Mouse (Mus musculus): ENCODE data around the gene Kremen1.

Kremen1 gene

DNA sequence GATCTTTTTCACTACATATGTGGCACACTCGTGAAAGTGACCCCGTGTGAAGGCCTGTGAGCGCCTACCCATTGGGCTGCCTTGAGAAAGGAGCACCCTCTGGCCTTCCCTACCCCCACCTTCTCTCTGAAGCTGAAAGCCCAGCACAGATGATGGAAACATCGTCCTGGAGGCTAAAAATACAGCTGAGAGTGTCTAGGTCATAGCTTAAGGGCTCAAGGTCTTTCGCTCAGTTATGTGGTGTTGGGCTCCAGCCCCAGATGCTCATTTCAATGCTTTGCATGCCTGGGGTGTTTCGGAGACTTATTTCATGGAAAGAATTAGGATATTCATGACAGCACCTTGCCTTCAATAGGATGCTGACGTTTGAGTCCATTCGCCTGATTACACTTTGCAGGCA is 4.4 kb upstream of the Kremen1 start:
- DNase-seq (ENCODE audit: low read depth, low spot score): no peak

DNA sequence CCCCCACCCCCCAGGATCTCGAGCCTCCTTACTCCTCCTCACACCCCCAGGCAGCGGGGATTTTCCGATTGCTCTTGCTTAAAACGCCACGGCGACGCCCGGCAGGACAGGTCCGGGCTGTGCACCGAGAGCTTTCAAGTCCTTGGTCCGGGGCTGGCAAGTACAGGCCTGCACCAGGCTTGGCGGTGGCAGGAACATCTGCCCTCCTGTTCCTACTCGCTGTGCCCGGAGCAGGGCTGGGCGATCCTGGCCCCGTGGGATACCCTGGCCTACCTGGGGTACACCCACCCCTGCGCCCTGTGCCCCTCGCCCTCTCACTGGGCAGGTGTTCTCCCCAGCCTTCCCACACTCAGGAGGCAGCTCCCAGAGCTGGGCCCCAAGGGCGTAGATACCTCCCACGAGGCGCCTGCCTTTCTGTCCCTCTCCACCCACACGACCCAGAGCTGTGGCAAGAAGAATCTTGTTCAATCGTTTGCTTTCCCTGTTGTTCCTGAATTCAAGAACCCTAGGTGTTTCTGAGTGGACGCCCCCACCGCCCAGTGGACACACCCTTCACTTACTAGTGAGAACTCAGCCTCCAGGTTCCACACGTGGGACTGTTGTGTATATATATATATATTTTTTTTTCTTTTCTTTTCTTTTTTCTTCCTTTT is 1.8 kb upstream of the Kremen1 start:
- no peak for DNase-seq (ENCODE audit: low read depth, low spot score)

DNA sequence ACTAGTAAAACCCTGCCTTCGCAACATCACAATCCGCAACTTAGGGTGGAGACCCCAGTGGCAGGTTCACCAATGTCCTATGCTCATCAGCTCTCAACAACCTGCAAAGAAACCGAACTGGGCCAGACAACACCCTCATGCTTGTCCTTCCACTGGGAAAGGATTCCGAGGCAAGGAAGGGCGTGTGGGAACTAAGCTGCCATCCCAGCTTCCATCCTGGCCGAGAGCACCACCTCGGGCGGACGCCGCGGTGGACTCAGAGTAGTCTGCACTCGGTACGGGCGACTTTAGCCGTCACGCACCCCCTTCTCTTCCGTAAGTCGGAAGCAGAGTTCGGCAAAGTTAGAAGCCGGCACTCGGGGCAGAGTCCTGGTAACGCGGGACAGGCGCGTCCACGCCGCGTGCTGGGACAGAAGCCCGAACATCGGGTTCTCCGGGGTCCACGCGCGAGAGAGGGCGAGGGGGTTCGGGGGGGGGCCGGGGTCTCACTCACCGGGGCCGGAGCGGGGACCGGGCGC is 357 bp downstream of the Kremen1 start:
- DNase-seq (ENCODE audit: low read depth, low spot score): no peak

DNA sequence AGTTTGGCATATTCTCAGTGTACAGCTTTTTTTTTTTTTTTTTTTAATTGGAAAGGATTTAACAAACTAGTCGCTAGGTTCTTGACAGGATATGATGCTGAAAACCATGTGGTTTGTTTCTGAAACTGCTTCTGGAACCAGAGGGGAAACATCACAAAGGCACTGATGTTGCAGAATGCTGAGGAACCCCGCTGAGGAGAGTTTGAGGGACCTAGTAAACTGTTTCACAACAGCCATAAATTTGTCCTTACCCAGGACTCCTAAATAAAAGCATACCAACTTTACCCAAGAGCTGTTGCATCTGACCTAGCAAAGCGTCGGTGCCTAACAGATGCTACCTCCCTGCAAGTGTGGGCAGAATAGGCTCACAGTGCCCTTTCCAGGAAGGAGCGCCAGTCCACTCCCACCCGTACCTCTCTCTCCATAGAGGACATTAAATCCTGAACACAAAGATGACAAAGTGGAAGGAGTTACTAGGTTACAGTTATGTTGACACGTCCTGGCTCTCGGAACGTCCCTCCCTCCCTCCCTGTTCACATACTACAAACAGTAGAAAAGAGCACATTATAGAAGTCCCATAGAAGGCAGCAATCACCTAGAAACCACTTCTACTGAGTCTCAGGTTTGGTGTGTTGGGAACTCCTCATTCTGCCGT is 1.3 kb downstream of the Kremen1 start:
- DNase-seq (ENCODE audit: low read depth, low spot score): no peak

GRCm38 (mm10) chr11:5258036-5258435 is 3.3 kb downstream of the Kremen1 start:
- DNase-seq (ENCODE audit: low read depth, low spot score): no peak

DNA sequence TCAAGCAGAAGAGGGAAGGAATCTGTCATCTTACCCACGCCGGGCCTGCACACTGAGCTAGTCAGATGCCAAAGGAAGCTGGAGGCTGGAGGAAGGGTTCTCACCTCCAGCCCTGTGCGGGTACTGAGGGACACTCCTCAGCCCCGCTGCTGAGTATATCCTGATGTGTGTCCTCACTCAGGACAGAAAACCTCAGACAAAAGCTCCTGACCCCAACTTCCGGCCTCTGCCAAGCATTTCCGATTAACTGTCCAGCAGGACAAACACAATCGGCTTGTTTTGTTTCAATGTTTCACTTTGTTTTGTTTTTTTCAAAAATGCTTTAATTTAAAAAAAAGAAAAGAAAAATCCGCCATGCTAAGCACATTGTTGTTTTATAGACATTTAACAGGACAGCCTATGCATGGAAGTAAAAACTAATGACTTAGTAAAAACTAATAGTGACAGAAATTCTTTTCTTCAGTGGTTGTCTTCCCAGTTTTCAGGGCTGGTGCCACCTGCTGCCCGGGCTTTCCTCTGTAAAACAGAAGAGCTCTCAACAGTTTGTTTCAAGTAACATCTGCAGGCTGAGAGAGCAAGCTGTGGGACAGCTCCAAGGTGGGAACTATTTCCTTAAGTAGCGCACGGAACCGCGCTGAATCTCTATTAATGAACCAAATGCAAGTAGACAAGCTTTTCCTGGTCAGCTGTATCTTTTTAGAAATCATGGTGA is 4.1 kb downstream of the Kremen1 start:
- no peak for DNase-seq (ENCODE audit: low read depth, low spot score)

GRCm38 (mm10) chr11:5255509-5256014 is 5.8 kb downstream of the Kremen1 start:
- DNase-seq (ENCODE audit: low read depth, low spot score): no peak

DNA sequence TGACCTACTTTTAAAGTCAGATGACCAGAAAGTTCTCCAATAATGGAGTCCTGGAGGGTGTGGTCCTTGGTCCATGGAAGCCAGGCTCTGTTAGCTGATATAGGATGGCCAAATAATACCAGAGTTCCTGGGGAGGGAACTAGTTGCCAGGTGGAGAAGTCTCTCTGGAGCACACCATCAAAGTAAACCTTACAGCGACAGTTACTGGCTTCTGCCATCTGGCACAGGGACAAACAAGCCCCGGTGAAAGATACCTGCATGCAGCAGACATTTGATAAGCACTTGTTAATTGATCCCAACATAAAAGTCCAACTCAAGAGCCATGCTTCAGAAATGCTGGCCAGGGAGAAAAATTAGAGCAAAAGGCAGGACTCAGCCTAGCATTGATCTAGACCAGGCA is 7.3 kb downstream of the Kremen1 start:
- DNase-seq (ENCODE audit: low read depth, low spot score): no peak

DNA sequence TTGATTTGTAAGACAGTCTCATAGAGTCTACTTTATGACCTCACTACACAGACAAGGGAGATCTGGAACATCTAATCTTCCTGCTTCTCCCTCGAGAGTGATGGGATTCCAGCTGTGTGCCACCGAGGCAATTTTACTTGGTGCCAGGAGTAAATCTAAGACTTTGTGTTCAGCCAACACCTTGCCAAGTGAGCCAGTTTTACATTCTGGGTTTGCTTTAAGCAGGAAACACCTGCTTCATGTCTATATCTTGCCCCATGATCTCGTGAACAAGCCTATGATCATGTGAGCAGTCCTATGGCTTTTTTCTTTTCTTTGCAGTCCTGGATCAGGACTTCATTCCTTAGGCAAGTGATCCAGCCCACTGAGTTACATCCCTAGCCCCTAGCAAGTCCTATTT is 7.8 kb downstream of the Kremen1 start:
- no peak for DNase-seq (ENCODE audit: low read depth, low spot score)

DNA sequence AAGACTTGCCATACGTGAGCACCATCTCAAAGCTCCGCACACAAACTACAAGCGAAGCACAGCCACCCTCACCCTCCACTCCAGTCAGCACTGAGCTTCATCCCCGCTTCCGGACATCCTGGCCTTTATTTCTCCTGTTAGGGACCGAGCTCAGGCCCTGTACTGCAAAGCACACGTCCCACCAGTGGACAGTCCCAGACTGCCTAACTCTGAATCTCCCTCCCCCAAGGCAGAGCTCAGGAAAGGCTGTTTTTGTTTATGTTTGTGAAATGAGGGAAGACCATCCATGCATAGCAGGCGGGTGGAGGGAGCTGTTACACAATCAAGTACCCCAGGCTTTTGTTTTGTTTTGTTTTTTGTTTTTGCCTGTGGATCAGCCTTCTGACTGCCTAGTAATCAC is 8.6 kb downstream of the Kremen1 start:
- DNase-seq (ENCODE audit: low read depth, low spot score): no peak

- no peak for DNase-seq (ENCODE audit: low read depth, low spot score)
Measured at GRCm38 (mm10) chr11:5251112-5251511, 10.2 kb downstream of the Kremen1 start.

- no peak for DNase-seq (ENCODE audit: low read depth, low spot score)
Measured at GRCm38 (mm10) chr11:5248200-5248599, 13.2 kb downstream of the Kremen1 start.

DNA sequence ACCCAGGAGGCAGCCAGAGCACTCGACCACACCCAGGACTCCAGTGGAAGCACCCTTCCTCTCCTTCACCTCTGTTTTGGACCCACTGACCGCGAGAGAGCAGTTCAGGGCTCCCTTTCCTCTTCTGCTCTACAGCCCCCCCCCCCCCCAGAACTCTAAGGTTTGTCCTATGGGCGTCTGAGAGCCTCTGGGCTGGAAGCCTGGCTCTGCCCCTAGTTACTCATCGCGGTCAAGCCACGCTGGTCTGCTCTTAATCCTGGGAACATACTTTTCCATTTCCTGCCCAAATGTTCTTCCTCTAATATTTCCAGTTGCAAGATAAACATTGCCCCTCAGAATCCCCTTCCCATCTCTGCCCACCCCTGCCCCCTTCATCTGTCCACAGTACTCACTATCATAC is 15.9 kb downstream of the Kremen1 start:
- DNase-seq (ENCODE audit: low read depth, low spot score): no peak

DNA sequence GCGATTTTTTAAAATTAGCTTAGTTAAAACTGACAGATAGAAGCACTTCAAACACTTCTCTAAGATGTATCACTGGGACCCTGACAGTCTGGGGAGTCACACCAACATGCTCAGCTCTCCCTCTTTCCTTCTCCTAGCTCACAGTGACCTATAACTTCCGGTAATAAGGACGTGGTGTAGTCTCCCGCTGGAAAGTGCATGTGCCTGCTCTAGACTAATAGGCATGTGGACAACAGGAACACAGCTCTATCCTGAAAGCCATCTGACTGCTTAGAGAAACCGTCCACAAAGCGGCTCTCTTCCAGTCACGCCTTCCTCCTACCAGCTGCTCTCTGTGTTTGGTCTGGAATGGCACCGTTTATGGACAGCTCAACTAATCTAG is 16.6 kb downstream of the Kremen1 start:
- DNase-seq (ENCODE audit: low read depth, low spot score): no peak

DNA sequence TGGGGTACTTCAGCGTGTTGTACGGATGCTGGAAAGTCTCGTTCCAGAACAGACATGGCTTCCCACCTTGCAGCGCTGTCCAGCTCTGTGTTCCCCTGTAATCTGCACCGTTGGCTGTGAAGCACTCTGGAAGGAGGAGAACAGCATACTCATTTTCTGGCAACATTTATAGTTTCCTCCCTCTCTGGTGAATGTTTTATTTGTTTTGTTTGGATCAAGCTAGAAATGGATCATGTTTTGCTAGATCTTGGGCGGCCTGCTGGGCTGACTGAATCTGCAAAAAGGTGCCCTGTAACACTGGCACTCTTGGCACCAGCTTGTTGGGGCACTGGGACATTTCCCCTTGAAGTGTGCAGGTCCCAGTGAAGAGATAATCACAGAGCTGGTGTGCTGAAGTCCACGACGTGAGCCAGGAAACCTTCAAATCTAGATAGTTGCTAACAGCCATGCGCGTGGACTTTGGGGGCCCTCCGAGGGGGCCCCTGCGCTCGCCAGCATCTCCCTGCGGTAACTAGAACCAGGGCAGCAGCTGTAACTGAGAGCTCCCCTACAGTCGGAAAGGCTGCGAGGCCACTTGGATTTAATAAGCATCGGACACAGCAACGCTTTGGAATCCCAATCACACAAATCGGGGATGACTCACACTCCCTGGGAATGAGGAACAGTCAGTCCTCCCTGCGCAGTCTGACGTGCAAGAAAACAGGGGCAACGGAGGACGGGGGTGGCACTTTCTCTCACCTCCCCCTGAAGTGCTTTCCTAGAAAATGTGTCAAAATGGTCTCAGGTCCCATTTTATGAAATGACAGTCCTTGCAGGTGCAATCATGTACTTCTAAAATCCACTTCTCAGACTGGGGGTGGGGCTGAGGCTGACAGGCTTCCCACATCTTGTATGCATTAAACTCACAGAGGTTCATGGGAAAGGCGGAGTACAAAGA is 17.3 kb downstream of the Kremen1 start:
- DNase-seq (ENCODE audit: low read depth, low spot score): no peak

DNA sequence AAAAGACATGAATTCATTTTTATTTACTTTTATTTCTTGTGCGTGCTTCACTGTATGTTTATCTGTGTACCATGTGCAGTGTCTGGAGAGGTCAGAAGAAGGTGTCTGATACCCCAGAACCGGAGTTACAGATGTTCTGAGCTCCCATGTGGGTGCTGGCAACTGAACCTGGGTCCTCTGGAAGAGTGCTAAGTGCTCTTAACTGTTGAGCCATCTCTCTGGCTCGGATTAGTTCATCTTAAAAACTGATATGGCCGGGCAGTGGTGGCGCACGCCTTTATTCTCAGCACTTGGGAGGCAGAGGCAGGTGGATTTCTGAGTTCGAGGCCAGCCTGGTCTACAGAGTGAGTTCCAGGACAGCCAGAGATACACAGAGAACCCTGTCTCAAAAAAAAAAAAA is 18.1 kb downstream of the Kremen1 start:
- no peak for DNase-seq (ENCODE audit: low read depth, low spot score)

DNA sequence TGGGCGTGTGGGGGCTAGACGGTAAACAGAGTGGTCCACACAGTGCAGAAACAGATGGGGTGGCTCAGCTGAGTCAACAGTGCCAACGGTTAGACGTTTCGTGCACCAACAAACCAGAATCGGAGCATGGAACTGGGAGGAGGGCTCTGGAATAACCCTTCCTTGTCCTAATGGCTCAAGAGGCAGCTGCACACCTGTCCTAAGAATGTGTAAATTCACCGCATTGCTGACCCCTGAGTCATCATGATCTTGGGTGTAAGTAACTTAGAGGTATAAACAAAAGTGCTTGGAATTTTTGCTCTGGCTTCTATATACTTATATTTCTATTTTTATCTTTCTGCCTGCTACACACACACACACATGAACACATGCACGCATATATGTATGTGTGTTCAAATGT is 19.2 kb downstream of the Kremen1 start:
- DNase-seq (ENCODE audit: low read depth, low spot score): no peak

DNA sequence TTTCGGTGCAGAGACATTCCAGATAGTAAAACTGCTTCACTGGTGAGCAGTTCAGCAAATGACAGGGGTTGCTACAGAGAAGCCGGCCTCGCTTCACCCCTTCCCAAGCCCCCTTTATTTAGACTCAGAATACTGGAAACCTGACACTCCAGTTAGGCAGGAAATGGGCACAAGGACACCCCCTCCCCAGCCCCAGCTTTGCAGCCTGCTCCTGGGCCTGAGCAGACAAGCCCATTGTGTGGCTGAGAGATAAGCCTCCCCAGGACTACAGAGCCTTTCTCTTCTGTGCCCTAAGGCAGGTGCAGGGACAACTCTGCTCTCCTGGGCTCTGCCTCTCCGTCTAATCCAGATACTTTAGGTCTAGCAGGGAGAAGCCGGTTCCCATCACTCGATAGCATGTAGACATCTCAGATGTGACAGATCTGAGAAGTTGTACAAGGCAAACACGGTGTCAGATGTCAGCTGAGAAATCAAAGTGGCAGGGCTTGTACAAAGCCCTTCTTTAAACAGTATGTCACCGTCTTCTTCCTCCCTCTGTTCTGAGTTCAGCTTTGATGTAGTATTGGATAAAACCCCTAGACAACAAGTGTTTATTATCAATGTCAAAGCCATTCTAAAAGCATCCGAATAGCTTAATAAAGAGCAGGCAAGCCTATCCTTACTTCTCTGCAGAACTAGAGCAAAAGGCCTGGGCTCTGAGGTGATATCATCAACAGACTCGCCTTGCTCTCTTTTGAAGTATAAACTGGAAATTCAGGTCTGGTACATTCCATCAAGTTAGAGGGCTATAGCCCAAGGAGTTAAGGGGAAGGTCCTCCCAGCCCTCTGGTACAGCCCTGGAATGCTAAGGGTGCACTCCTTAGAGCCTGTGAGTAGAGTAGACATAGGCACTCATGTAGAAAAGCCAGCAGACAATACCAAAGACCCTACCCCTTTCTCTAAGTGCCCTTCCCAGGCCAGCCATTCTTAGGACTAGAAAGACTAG is 21.4 kb downstream of the Kremen1 start:
- no peak for DNase-seq (ENCODE audit: low read depth, low spot score)

DNA sequence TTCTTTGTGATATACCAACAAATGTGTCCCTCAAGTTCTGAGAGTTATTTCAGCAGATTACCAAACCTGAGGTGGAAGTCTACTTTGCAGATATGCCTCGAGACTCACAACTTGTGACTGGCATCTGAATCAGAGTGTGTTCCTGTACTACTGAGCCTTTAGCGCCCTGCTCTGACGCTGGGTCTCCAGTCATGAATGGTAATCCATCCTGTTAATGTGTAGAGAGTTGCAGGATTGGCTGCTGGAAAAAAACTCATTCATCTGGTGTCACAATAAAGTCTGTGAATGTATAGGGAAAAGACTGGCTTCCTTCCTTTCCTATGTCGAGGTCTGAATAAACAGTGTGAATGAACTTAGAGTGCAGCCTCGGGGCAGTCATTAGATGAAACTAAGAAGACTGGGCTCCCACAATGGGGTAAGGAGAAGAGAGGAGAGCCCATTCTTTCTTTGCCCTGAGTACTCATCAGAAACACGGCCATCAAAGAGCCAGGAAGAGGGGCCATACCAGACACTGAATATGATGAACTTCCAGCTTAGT is 41.4 kb downstream of the Kremen1 start:
- DNase-seq (ENCODE audit: low read depth, low spot score): no peak

- DNase-seq (ENCODE audit: low read depth, low spot score): no peak
Measured at GRCm38 (mm10) chr11:5219371-5219770, 42.0 kb downstream of the Kremen1 start.
